Mouse (Mus musculus) heart, embryonic 10.5 days (tissue): ENCODE data around the gene Cbfa2t2. TPM values are rescaled to one million over a fixed set of nuclear protein-coding genes. Genes with fewer than 3 reads are reported as not detected.

Source experiments
- DNase-seq: peaks from one replicate; pipeline ENCODE4 v3.0.0-alpha.2; 2017; ENCODE audit warnings: low spot score
- H3K27ac ChIP-seq: fragments of 300-500 bp; sonication (generic); 2 replicates; pipeline ENCODE4 v1.5.1; 2016; ENCODE audit warnings: mild to moderate bottlenecking
- H3K27me3 ChIP-seq: fragments of 300-500 bp; sonication (generic); 2 replicates; pipeline ENCODE4 v1.6.1; 2016; ENCODE audit warnings: mild to moderate bottlenecking; ENCODE audit not compliant: poor library complexity, insufficient read depth, severe bottlenecking
- H3K36me3 ChIP-seq: fragments of 300-500 bp; sonication (generic); 2 replicates; pipeline ENCODE4 v1.6.1; 2016; ENCODE audit warnings: mild to moderate bottlenecking, moderate library complexity
- H3K4me1 ChIP-seq: fragments of 300-500 bp; sonication (generic); 2 replicates; pipeline ENCODE4 v1.6.1; 2016; ENCODE audit warnings: mild to moderate bottlenecking
- H3K4me3 ChIP-seq: fragments of 300-500 bp; sonication (generic); 2 replicates; pipeline ENCODE4 v1.5.1; 2016; ENCODE audit warnings: mild to moderate bottlenecking, moderate library complexity
- H3K9me3 ChIP-seq: fragments of 300-500 bp; sonication (generic); 2 replicates; pipeline ENCODE4 v1.6.1; 2016; ENCODE audit warnings: mild to moderate bottlenecking, moderate library complexity
- WGBS: fragments of 180-500 bp; shearing (Covaris S2); methylation state at CpG from one replicate; pipeline ENCODE4 v1.1.7; 2016; 5-methylcytosine and 5-hydroxymethylcytosine counted together
- polyA plus RNA-seq: library from polyadenylated mRNA; unstranded; fragments of >200 nt; fragmentation: Nextera tagmentation; extraction: Ambion mirVana; gene quantifications from 2 replicates; pipeline ENCODE4 v1.2.1, GENCODE M21; 2016

The Cbfa2t2 gene
- 37.3 and 44.6 TPM in 2 replicates for polyA plus RNA-seq

- DNase-seq: peak; percentile 88
- peaks cover 23% of the 10 kb centered on the region; the same call in 1 of the 2 replicates for H3K4me1 ChIP-seq
- no peaks in the 10 kb centered on the region for H3K9me3 ChIP-seq
- H3K36me3 ChIP-seq: no peaks in the 10 kb centered on the region
- H3K27me3 ChIP-seq: no peaks in the 10 kb centered on the region
- WGBS: under 1% methylated on average over 70 of the region's 70 CpGs
- H3K27ac ChIP-seq: peak within 1 kb of the TSS; percentile 99
- peak within 1 kb of the TSS; percentile 96 for H3K4me3 ChIP-seq
These were observed at the start of gene Cbfa2t2 for GRCm38 (mm10) chr2:154436458-154437190. Gene Cbfa2t2, plus strand, starts transcription at chr2:154436481.

GRCm38 (mm10) chr2:154390180-154390964 is 45.9 kb upstream of the Cbfa2t2 start:
- Histone ChIP-seq H3K4me1 (peaks cover 21% of the 10 kb centered on the region), H3K4me3 (no peak overlapping the region), H3K36me3 (peaks cover 15% of the 10 kb centered on the region; the same call in 1 of the 2 replicates), H3K27ac (peak overlapping the region; percentile 86), H3K27me3 (no peaks in the 10 kb centered on the region), H3K9me3 (no peaks in the 10 kb centered on the region)
- 34% methylated on average over 11 of the region's 11 CpGs for WGBS
- peak; percentile 96 for DNase-seq

DNA sequence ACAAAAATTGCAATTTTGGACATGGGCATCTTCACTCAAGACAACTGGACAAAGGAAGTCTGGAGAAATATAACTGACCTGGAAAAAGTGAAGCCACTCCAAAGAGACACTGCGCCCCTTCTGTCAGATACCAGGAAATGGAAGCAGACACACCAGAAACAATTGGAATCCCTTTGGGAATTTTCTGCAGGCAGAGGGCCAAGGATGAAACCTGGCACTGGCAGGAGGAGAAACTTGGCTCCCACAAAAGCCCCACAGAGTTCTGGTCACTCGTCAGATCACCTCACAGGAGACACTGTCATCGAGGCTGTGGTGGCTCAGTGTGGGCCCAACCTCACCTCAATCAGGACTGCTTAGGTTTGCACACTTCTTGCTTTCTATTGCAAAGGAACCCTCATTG is 41.7 kb upstream of the Cbfa2t2 start:
- WGBS: 79% methylated on average over 3 of the region's 3 CpGs
- no peaks in the 10 kb centered on the region for H3K27me3 ChIP-seq

GRCm38 (mm10) chr2:154396529-154396928 is 39.8 kb upstream of the Cbfa2t2 start:
- 80% methylated on average over 2 of the region's 2 CpGs for WGBS
- Histone ChIP-seq H3K27ac (no peak overlapping the region), H3K36me3 (peaks cover 47% of the 10 kb centered on the region)

More for the DNA sequence above, 41.7 kb upstream of the Cbfa2t2 start:
- Histone ChIP-seq H3K36me3 (peaks cover 35% of the 10 kb centered on the region), H3K4me3 (no peak overlapping the region), H3K27ac (no peak overlapping the region), H3K4me1 (peaks cover 14% of the 10 kb centered on the region), H3K9me3 (no peaks in the 10 kb centered on the region)
- no peak for DNase-seq

GRCm38 (mm10) chr2:154398267-154398666 is 38.0 kb upstream of the Cbfa2t2 start:
- no peaks in the 10 kb centered on the region for H3K27me3 ChIP-seq
- H3K27ac ChIP-seq: no peak overlapping the region
- WGBS: 85% methylated on average over 7 of the region's 7 CpGs
- peaks cover 11% of the 10 kb centered on the region for H3K4me1 ChIP-seq
- peaks cover 38% of the 10 kb centered on the region for H3K36me3 ChIP-seq
- H3K9me3 ChIP-seq: no peaks in the 10 kb centered on the region
- DNase-seq: no peak
- no peak overlapping the region for H3K4me3 ChIP-seq

More at GRCm38 (mm10) chr2:154396529-154396928, 39.8 kb upstream of the Cbfa2t2 start:
- H3K27me3 ChIP-seq: no peaks in the 10 kb centered on the region
- H3K4me1 ChIP-seq: no peaks in the 10 kb centered on the region
- no peak overlapping the region for H3K4me3 ChIP-seq
- no peak for DNase-seq
- H3K9me3 ChIP-seq: no peaks in the 10 kb centered on the region

- Histone ChIP-seq H3K9me3 (no peaks in the 10 kb centered on the region), H3K27ac (no peak overlapping the region), H3K36me3 (peaks cover 38% of the 10 kb centered on the region), H3K4me3 (no peak overlapping the region), H3K4me1 (peaks cover 21% of the 10 kb centered on the region), H3K27me3 (no peaks in the 10 kb centered on the region)
- DNase-seq: no peak
- 85% methylated on average over 2 of the region's 2 CpGs for WGBS
These were observed 37.0 kb upstream of the Cbfa2t2 start for GRCm38 (mm10) chr2:154399325-154399724.

GRCm38 (mm10) chr2:154401976-154402375 is 34.3 kb upstream of the Cbfa2t2 start:
- DNase-seq: no peak
- no peak overlapping the region for H3K4me3 ChIP-seq
- no peaks in the 10 kb centered on the region for H3K9me3 ChIP-seq
- H3K27ac ChIP-seq: no peak overlapping the region
- H3K4me1 ChIP-seq: peaks cover 43% of the 10 kb centered on the region
- 0 out of 2 replicates have a peak, but pooled peaks cover under 1% of the 10 kb centered on the region for H3K27me3 ChIP-seq
- 69% methylated on average over 1 of the region's 1 CpGs for WGBS
- peaks cover 35% of the 10 kb centered on the region for H3K36me3 ChIP-seq

- Histone ChIP-seq H3K4me3 (peak overlapping the region; percentile 23), H3K4me1 (peaks cover 50% of the 10 kb centered on the region), H3K9me3 (no peaks in the 10 kb centered on the region), H3K27me3 (0 out of 2 replicates have a peak, but pooled peaks cover 4% of the 10 kb centered on the region), H3K36me3 (peaks cover 30% of the 10 kb centered on the region), H3K27ac (peak overlapping the region; percentile 86)
- WGBS: 15% methylated on average over 7 of the region's 7 CpGs
- peak; percentile 92 for DNase-seq
These were observed 33.5 kb upstream of the Cbfa2t2 start for GRCm38 (mm10) chr2:154402811-154403210.

GRCm38 (mm10) chr2:154405447-154405994 is 30.8 kb upstream of the Cbfa2t2 start:
- Histone ChIP-seq H3K27me3 (peaks cover 11% of the 10 kb centered on the region; the same call in 1 of the 2 replicates), H3K36me3 (peaks cover 7% of the 10 kb centered on the region; the same call in 1 of the 2 replicates), H3K4me1 (peaks cover 56% of the 10 kb centered on the region), H3K9me3 (no peaks in the 10 kb centered on the region), H3K4me3 (peak overlapping the region; percentile 27; the same call in 1 of the 2 replicates), H3K27ac (peak overlapping the region; percentile 57)
- peak; percentile 47 for DNase-seq
- whole genome bisulfite sequencing: 49% methylated on average over 5 of the region's 5 CpGs

- Histone ChIP-seq H3K27ac (peak overlapping the region; percentile 93), H3K4me1 (peaks cover 56% of the 10 kb centered on the region), H3K36me3 (no peaks in the 10 kb centered on the region), H3K4me3 (peak overlapping the region; percentile 87), H3K27me3 (peaks cover 11% of the 10 kb centered on the region; the same call in 1 of the 2 replicates), H3K9me3 (no peaks in the 10 kb centered on the region)
- DNase-seq: no peak
- WGBS: 26% methylated on average over 11 of the region's 11 CpGs
These were observed 29.1 kb upstream of the Cbfa2t2 start for GRCm38 (mm10) chr2:154407063-154407642.

GRCm38 (mm10) chr2:154407643-154408445 is 28.4 kb upstream of the Cbfa2t2 start, which contains the start of gene Snta1:
Gene Snta1, minus strand, starts transcription at chr2:154408099.
- Histone ChIP-seq H3K36me3 (no peaks in the 10 kb centered on the region), H3K4me3 (peak within 1 kb of the TSS; percentile 87), H3K4me1 (peaks cover 49% of the 10 kb centered on the region), H3K27me3 (peaks cover 11% of the 10 kb centered on the region; the same call in 1 of the 2 replicates), H3K27ac (peak within 1 kb of the TSS; percentile 93), H3K9me3 (no peaks in the 10 kb centered on the region)
- DNase-seq: peak; percentile 94
- 3% methylated on average over 83 of the region's 84 CpGs for WGBS
